Mouse (Mus musculus) MEL (cell line): ENCODE results near the gene 4931406P16Rik. TPM values are rescaled to one million over a fixed set of nuclear protein-coding genes. Genes with fewer than 3 reads are reported as not detected.

Experiments used
- DNase-seq: peaks from one replicate; pipeline ENCODE4 v3.0.0; 2011; ENCODE audit warnings: low read depth, low spot score
- H3K27ac ChIP-seq: 2 replicates; pipeline ENCODE4 v1.5.1; 2012; ENCODE audit warnings: low read depth, mild to moderate bottlenecking, control low read depth, low read length, moderate library complexity; ENCODE audit not compliant: control insufficient read depth
- H3K27me3 ChIP-seq, 2 experiments: fragments of 150-350 bp in 1 of 2; sonication (generic) in 1 of 2; 2 replicates each; pipeline ENCODE4 v1.6.1; 2012; ENCODE audit warnings: low read length in 2 of 2, mild to moderate bottlenecking in 2 of 2, improper control_type of control experiment in 1 of 2, moderate library complexity in 1 of 2; ENCODE audit not compliant: insufficient read depth in 2 of 2, control insufficient read depth in 1 of 2
- H3K36me3 ChIP-seq, 2 experiments: 2 replicates each; pipeline ENCODE4 v1.6.1; 2012 to 2014; ENCODE audit warnings: low read length in 2 of 2, improper control_type of control experiment in 1 of 2, inconsistent platforms in 1 of 2, mild to moderate bottlenecking in 1 of 2; ENCODE audit not compliant: insufficient read depth in 2 of 2, control insufficient read depth in 1 of 2
- H3K4me1 ChIP-seq, 2 experiments: fragments of 150-350 bp in 1 of 2; sonication (generic) in 1 of 2; 2 replicates each; pipeline ENCODE4 v1.6.1; 2012; ENCODE audit warnings: low read length in 2 of 2, improper control_type of control experiment in 1 of 2, mild to moderate bottlenecking in 1 of 2; ENCODE audit not compliant: insufficient read depth in 2 of 2, control insufficient read depth in 1 of 2
- H3K4me3 ChIP-seq, 2 experiments: fragments of 150-350 bp in 1 of 2; sonication (generic) in 1 of 2; 2 replicates each; pipeline ENCODE4 v1.5.1; 2012; ENCODE audit warnings: low read depth in 2 of 2, low read length in 2 of 2, mild to moderate bottlenecking in 2 of 2, moderate library complexity in 2 of 2, control low read depth in 1 of 2, improper control_type of control experiment in 1 of 2; ENCODE audit not compliant: control insufficient read depth in 1 of 2, insufficient read depth in 1 of 2
- H3K79me2 ChIP-seq: 2 replicates; pipeline ENCODE4 v1.6.1; 2012; ENCODE audit warnings: mild to moderate bottlenecking, low read length, moderate library complexity; ENCODE audit not compliant: control insufficient read depth, poor library complexity, insufficient read depth
- H3K9ac ChIP-seq: 2 replicates; pipeline ENCODE4 v1.6.1; 2012; ENCODE audit warnings: low read depth, mild to moderate bottlenecking, control low read depth, low read length, moderate library complexity; ENCODE audit not compliant: control insufficient read depth, poor library complexity, severe bottlenecking
- H3K9me3 ChIP-seq: fragments of 150-350 bp; sonication (generic); replicated peaks from 2 replicates; pipeline ENCODE4 v1.6.1; 2012; ENCODE audit warnings: mild to moderate bottlenecking, low read length, improper control_type of control experiment, moderate library complexity; ENCODE audit not compliant: insufficient read depth
- BHLHE40 ChIP-seq: IDR thresholded peaks from 2 replicates; pipeline ENCODE4 v1.6.1; 2012; ENCODE audit warnings: low read depth, mild to moderate bottlenecking, inconsistent platforms, low read length, improper control_type of control experiment, borderline replicate concordance
- E2F4 ChIP-seq: IDR thresholded peaks from 2 replicates; pipeline ENCODE4 v1.6.1; 2011; ENCODE audit warnings: low read depth, low read length, improper control_type of control experiment, borderline replicate concordance
- ELF1 ChIP-seq: IDR thresholded peaks from 2 replicates; pipeline ENCODE4 v1.6.1; 2014; ENCODE audit warnings: low read depth, mild to moderate bottlenecking, inconsistent platforms, low read length, improper control_type of control experiment, moderate library complexity
- EP300 ChIP-seq, 2 experiments: IDR thresholded peaks; 2 replicates each; pipeline ENCODE4 v1.6.1; 2011; ENCODE audit warnings: improper control_type of control experiment in 2 of 2, low read length in 2 of 2, low read depth in 1 of 2, mild to moderate bottlenecking in 1 of 2
- ETS1 ChIP-seq: IDR thresholded peaks from 2 replicates; pipeline ENCODE4 v1.6.1; 2012; ENCODE audit warnings: low read depth, mild to moderate bottlenecking, inconsistent platforms, low read length, improper control_type of control experiment, moderate library complexity
- GABPA ChIP-seq: IDR thresholded peaks from 2 replicates; pipeline ENCODE4 v1.6.1; 2012; ENCODE audit warnings: low read depth, mild to moderate bottlenecking, inconsistent platforms, low read length, improper control_type of control experiment, moderate library complexity
- GATA1 ChIP-seq: IDR thresholded peaks from 2 replicates; pipeline ENCODE4 v1.6.1; 2011; ENCODE audit warnings: low read depth, low read length, improper control_type of control experiment
- JUND ChIP-seq: IDR thresholded peaks from 2 replicates; pipeline ENCODE4 v1.6.1; 2011; ENCODE audit warnings: low read depth, mild to moderate bottlenecking, improper control_type of control experiment, low read length
- KAT2A ChIP-seq: conservative IDR thresholded peaks from 2 replicates; pipeline ENCODE4 v1.6.1; 2012; ENCODE audit warnings: low read depth, low read length, improper control_type of control experiment, inconsistent platforms
- MAFK ChIP-seq: IDR thresholded peaks from 2 replicates; pipeline ENCODE4 v1.6.1; 2011; ENCODE audit warnings: low read depth, mild to moderate bottlenecking, low read length, improper control_type of control experiment, borderline replicate concordance
- MAX ChIP-seq: IDR thresholded peaks from 2 replicates; pipeline ENCODE4 v1.6.1; 2011; ENCODE audit warnings: low read length, improper control_type of control experiment
- MAZ ChIP-seq: IDR thresholded peaks from 2 replicates; pipeline ENCODE4 v1.6.1; 2012; ENCODE audit warnings: low read depth, mild to moderate bottlenecking, inconsistent platforms, low read length, improper control_type of control experiment
- MEF2A ChIP-seq: IDR thresholded peaks from 2 replicates; pipeline ENCODE4 v1.6.1; 2014; ENCODE audit warnings: low read depth, mild to moderate bottlenecking, inconsistent platforms, low read length, improper control_type of control experiment; ENCODE audit not compliant: poor library complexity, insufficient replicate concordance, severe bottlenecking; ENCODE audit errors: extremely low read depth
- MXI1 ChIP-seq: IDR thresholded peaks from 2 replicates; pipeline ENCODE4 v1.6.1; 2011; ENCODE audit warnings: mild to moderate bottlenecking, low read depth, low read length, improper control_type of control experiment
- MYB ChIP-seq: IDR thresholded peaks from 2 replicates; pipeline ENCODE4 v1.6.1; 2011; ENCODE audit warnings: mild to moderate bottlenecking, low read depth, low read length, improper control_type of control experiment
- MYC ChIP-seq: IDR thresholded peaks from 2 replicates; pipeline ENCODE4 v1.6.1; 2011; ENCODE audit warnings: low read depth, mild to moderate bottlenecking, low read length, improper control_type of control experiment, moderate library complexity
- NELFE ChIP-seq: IDR thresholded peaks from 2 replicates; pipeline ENCODE4 v1.6.1; 2011; ENCODE audit warnings: low read depth, low read length, improper control_type of control experiment
- NRF1 ChIP-seq: IDR thresholded peaks from 2 replicates; pipeline ENCODE4 v1.6.1; 2014; ENCODE audit warnings: low read depth, mild to moderate bottlenecking, inconsistent platforms, low read length, improper control_type of control experiment, moderate library complexity; ENCODE audit not compliant: poor library complexity, insufficient read depth, severe bottlenecking
- POLR2A ChIP-seq, 2 experiments: IDR thresholded peaks; 2 replicates each; pipeline ENCODE4 v1.6.1; 2011 to 2012; ENCODE audit warnings: low read length in 2 of 2, mild to moderate bottlenecking in 2 of 2, control low read depth in 1 of 2, improper control_type of control experiment in 1 of 2, low read depth in 1 of 2, moderate library complexity in 1 of 2; ENCODE audit not compliant: control insufficient read depth in 1 of 2, insufficient read depth in 1 of 2, poor library complexity in 1 of 2
- POLR2AphosphoS2 ChIP-seq: IDR thresholded peaks from 2 replicates; pipeline ENCODE4 v1.6.1; 2011; ENCODE audit warnings: low read length, improper control_type of control experiment
- POLR2AphosphoS5 ChIP-seq: IDR thresholded peaks from 2 replicates; pipeline ENCODE4 v1.6.1; 2012; ENCODE audit warnings: low read depth, borderline replicate concordance, mild to moderate bottlenecking, inconsistent platforms, low read length, moderate library complexity, mixed read lengths
- RCOR1 ChIP-seq: IDR thresholded peaks from 2 replicates; pipeline ENCODE4 v1.6.1; 2012; ENCODE audit warnings: low read depth, mild to moderate bottlenecking, inconsistent platforms, low read length, improper control_type of control experiment
- SIN3A ChIP-seq: IDR thresholded peaks from 2 replicates; pipeline ENCODE4 v1.6.1; 2012; ENCODE audit warnings: low read length, improper control_type of control experiment, inconsistent platforms
- SMC3 ChIP-seq: IDR thresholded peaks from 2 replicates; pipeline ENCODE4 v1.6.1; 2011; ENCODE audit warnings: low read depth, low read length, improper control_type of control experiment
- TAL1 ChIP-seq: IDR thresholded peaks from 2 replicates; pipeline ENCODE4 v1.6.1; 2012; ENCODE audit warnings: mild to moderate bottlenecking, inconsistent platforms, low read length, moderate library complexity, mixed read lengths
- TCF12 ChIP-seq: IDR thresholded peaks from 2 replicates; pipeline ENCODE4 v1.6.1; 2014; ENCODE audit warnings: low read depth, mild to moderate bottlenecking, inconsistent platforms, low read length, improper control_type of control experiment, moderate library complexity
- UBTF ChIP-seq: IDR thresholded peaks from 2 replicates; pipeline ENCODE4 v1.6.1; 2012; ENCODE audit warnings: low read depth, mild to moderate bottlenecking, inconsistent platforms, low read length, improper control_type of control experiment, moderate library complexity, borderline replicate concordance; ENCODE audit not compliant: insufficient read depth
- USF1 ChIP-seq: IDR thresholded peaks from 2 replicates; pipeline ENCODE4 v1.6.1; 2014; ENCODE audit warnings: low read depth, mild to moderate bottlenecking, inconsistent platforms, low read length, improper control_type of control experiment, moderate library complexity
- ZC3H11A ChIP-seq: IDR thresholded peaks from 2 replicates; pipeline ENCODE4 v1.6.1; 2012; ENCODE audit warnings: low read depth, mild to moderate bottlenecking, inconsistent platforms, low read length, improper control_type of control experiment
- polyA plus RNA-seq, 2 experiments: library from polyadenylated mRNA; stranded (reverse) in 1 of 2; unstranded in 1 of 2; fragments of >175 nt in 1 of 2; fragments of >200 nt in 1 of 2; gene quantifications; 2 replicates each; pipeline versions ENCODE4 v1.2.1 to v1.2.4; 2012; ENCODE audit warnings: low replicate concordance in 2 of 2, low read depth in 1 of 2; ENCODE audit not compliant: insufficient read length in 2 of 2, insufficient read depth in 1 of 2, missing spikeins in 1 of 2
- total RNA-seq: library from RNA; depleted of rRNA; stranded (reverse); fragments of 300-350 nt; gene quantifications from 2 replicates; pipeline ENCODE4 v1.2.3, GENCODE M21; 2012

The 4931406P16Rik gene
- total and polyA plus RNA-seq, 3 experiments, result 7.8 to 18.0 TPM; not detected in 1

DNA sequence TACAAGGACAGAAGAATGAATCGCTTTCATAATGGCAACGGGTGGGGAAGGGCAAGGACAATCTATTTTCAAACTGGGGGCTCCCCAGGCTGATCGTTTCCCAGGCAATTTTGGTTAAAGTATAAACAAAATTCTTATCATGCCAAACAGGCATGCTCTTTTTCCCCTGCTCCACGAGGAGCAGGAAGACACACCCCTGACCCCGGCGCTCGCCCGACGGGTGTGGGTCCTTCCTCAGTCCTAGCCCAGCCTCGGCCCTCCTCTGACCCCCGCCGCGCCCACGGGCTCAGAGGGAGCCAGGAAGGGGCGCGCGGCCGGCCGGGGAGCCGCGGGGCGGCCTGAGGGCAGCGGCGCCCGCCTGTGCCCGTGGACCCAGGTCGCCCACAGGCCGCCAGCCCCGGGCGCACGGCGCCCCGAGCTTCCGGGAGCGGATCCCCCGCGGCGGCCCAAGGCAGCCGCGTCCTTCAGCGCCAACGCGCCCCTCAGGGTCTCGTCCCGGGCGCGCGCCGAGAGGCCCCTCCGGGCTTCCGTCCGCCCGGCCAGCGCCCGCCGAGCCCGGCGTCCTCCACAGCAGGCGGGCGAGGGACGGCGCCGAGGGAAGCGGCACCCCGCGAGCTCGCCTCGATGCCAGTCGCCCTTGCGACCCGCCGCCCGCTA, 437 bp downstream of the 4931406P16Rik start:
- DNase-seq, result peak; percentile 68
- Histone ChIP-seq H3K27ac (peak overlapping the region; percentile 21), H3K36me3 (peaks cover 0 to 8% of the 10 kb centered on the region in 2 experiments; a peak in 2 of 4 replicates), H3K4me3 (peak overlapping the region; percentile 61 to 89), H3K27me3 (no peaks in the 10 kb centered on the region), H3K9ac (peak overlapping the region; percentile 72), H3K4me1 (peaks cover 6% of the 10 kb centered on the region in 2 experiments; a peak in 3 of 4 replicates), H3K79me2 (peaks cover 3% of the 10 kb centered on the region; the same call in 1 of the 2 replicates), H3K9me3 (no peaks in the 10 kb centered on the region)
- TF ChIP-seq MXI1 (peak; percentile 96), MAZ (no peak), SIN3A (peak; percentile 87), USF1 (no peak), SMC3 (no peak), MYC (peak; percentile 63; the same call in 1 of the 2 replicates), BHLHE40 (no peak), EP300 (IDR thresholded peaks at IDR 0.05; ENCODE audit: low read depth in 1 of 2, low read length in 2 of 2) (peak in 1 of 2 experiments; percentile 29; a peak in 1 of 4 replicates), JUND (no peak), ELF1 (no peak), KAT2A (no peak), TCF12 (peak; percentile 49), TAL1 (peak; percentile 66), MAX (peak; percentile 70), POLR2A (IDR thresholded peaks at IDR 0.05; ENCODE audit: control insufficient read depth in 1 of 2, insufficient read depth in 1 of 2, low read depth in 1 of 2, low read length in 2 of 2, poor library complexity in 1 of 2) (peak in 1 of 2 experiments; percentile 10; a peak in 1 of 4 replicates), ETS1 (0 out of 2 replicates have a peak, but pooled peaks have one; percentile 37), GATA1 (peak; percentile 31; the same call in 1 of the 2 replicates), NELFE (no peak)

DNA sequence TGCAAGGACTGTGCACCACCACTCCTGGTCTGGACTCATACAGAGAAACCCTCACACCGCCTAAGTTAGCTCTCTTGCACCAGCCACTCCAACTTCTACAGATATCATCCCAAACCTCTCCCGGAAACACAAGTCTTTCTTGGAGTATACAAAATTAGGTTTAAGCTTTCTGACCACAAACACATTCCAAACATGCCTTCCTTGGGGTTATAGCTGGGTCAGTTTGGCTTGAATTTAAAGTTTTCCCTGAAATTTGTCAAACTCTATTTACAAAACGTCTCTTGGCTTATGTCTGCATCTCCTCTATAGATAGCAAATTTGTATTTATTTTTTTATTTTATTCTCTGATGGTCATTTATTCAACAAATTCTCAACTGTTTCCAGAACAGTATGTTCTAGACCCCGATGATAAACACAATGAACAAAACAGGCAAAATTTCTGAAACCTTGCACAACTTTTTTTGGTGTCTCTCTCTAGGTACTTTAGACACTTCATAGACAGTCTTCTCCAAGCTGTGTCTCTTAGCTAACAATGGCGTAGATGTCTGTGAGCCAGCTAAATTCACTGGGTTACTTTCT, 4.1 kb downstream of the 4931406P16Rik start:
- no peaks in the 10 kb centered on the region for H3K27me3 ChIP-seq
- TF ChIP-seq ETS1 (no peak), POLR2AphosphoS2 (no peak), TAL1 (no peak), MAFK (no peak), MEF2A (no peak), MYB (no peak), MAX (no peak), POLR2AphosphoS5 (no peak), UBTF (no peak), RCOR1 (no peak), E2F4 (no peak), NELFE (no peak), ZC3H11A (no peak), POLR2A (IDR thresholded peaks at IDR 0.05; ENCODE audit: control insufficient read depth in 1 of 2, insufficient read depth in 1 of 2, low read depth in 1 of 2, low read length in 2 of 2, poor library complexity in 1 of 2) (no peak), GABPA (no peak), NRF1 (no peak), TCF12 (no peak)
- H3K79me2 ChIP-seq, result peaks cover 3% of the 10 kb centered on the region; the same call in 1 of the 2 replicates
- peaks cover 6% of the 10 kb centered on the region in 2 experiments; a peak in 3 of 4 replicates for H3K4me1 ChIP-seq
- H3K4me3 ChIP-seq, result no peak overlapping the region
- peaks cover 0 to 8% of the 10 kb centered on the region in 2 experiments; a peak in 3 of 4 replicates for H3K36me3 ChIP-seq
- H3K9ac ChIP-seq, result no peak overlapping the region
- no peak overlapping the region for H3K27ac ChIP-seq
- no peak for DNase-seq
- H3K9me3 ChIP-seq, result no peaks in the 10 kb centered on the region
